Mouse (Mus musculus) myocyte (in vitro differentiated cells): ENCODE results near the gene Cgas.

Experiments
- CEBPB ChIP-seq: IDR thresholded peaks from 2 replicates; pipeline ENCODE4 v1.6.1; 2011; ENCODE audit warnings: mild to moderate bottlenecking, moderate library complexity; ENCODE audit not compliant: poor library complexity, insufficient read depth, severe bottlenecking
- E2F4 ChIP-seq: IDR thresholded peaks from one replicate; pipeline ENCODE4 v1.6.1; 2011; ENCODE audit warnings: mild to moderate bottlenecking, control low read depth, moderate library complexity; ENCODE audit not compliant: insufficient read depth
- MAX ChIP-seq: IDR thresholded peaks from one replicate; pipeline ENCODE4 v1.6.1; 2011; ENCODE audit warnings: low read depth, mild to moderate bottlenecking, control low read depth
- MYOD1 ChIP-seq, 3 experiments: IDR thresholded peaks; one replicate each; pipeline ENCODE4 v1.6.1; 2011; ENCODE audit warnings: control low read depth in 2 of 3, low read depth in 2 of 3, mild to moderate bottlenecking in 2 of 3, moderate library complexity in 1 of 3; ENCODE audit not compliant: insufficient read length in 2 of 3, control insufficient read depth in 1 of 3
- MYOG ChIP-seq, 3 experiments: IDR thresholded peaks; one replicate each; pipeline ENCODE4 v1.6.1; 2011; ENCODE audit warnings: control low read depth in 2 of 3, low read depth in 2 of 3, mild to moderate bottlenecking in 2 of 3; ENCODE audit not compliant: insufficient read length in 2 of 3, control insufficient read depth in 1 of 3, insufficient read depth in 1 of 3
- POLR2A ChIP-seq: IDR thresholded peaks from one replicate; pipeline ENCODE4 v1.6.1; 2011; ENCODE audit warnings: low read depth, mild to moderate bottlenecking, control low read depth, moderate library complexity; ENCODE audit not compliant: insufficient read length
- POLR2AphosphoS2 ChIP-seq: IDR thresholded peaks from one replicate; pipeline ENCODE4 v1.6.1; 2011; ENCODE audit warnings: low read depth, control low read depth; ENCODE audit not compliant: insufficient read length
- SRF ChIP-seq: IDR thresholded peaks from one replicate; pipeline ENCODE4 v1.6.1; 2011; ENCODE audit warnings: low read depth; ENCODE audit not compliant: control insufficient read depth, insufficient read length
- TCF12 ChIP-seq: IDR thresholded peaks from one replicate; pipeline ENCODE4 v1.6.1; 2011; ENCODE audit warnings: mild to moderate bottlenecking, control low read depth; ENCODE audit not compliant: poor library complexity, insufficient read depth, severe bottlenecking
- TCF3 ChIP-seq: IDR thresholded peaks from one replicate; pipeline ENCODE4 v1.6.1; 2011; ENCODE audit warnings: low read depth, control low read depth; ENCODE audit not compliant: insufficient read length
- USF1 ChIP-seq: IDR thresholded peaks from one replicate; pipeline ENCODE4 v1.6.1; 2011; ENCODE audit warnings: low read depth, mild to moderate bottlenecking, control low read depth, moderate library complexity

DNA sequence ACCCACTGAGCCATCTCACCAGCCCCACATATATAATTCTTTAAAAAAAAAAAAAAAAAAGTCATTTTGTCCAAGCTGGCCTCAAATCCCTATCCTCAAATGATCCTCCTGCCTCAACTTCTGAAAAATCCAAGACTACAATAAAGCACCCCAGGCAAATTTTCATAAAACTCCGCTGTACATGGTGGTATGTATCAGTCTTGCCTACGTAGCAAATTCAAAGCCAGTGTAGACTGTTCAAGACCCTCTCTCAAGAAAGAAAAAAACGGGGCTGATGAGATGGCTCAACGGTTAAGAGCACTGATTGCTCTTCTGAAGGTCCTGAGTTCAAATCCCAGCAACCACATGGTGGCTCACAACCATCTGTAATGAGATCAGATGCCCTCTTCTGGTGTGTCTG is 32.8 kb upstream of the Cgas start:
- TF ChIP-seq USF1 (no peak), E2F4 (no peak), TCF12 (no peak), MAX (no peak), POLR2A (no peak), TCF3 (no peak), MYOD1 (IDR thresholded peaks at IDR 0.05; ENCODE audit: control insufficient read depth in 1 of 3, insufficient read length in 2 of 3, low read depth in 2 of 3) (no peak), CEBPB (no peak), SRF (no peak), POLR2AphosphoS2 (no peak), MYOG (IDR thresholded peaks at IDR 0.05; ENCODE audit: control insufficient read depth in 1 of 3, insufficient read depth in 1 of 3, insufficient read length in 2 of 3, low read depth in 2 of 3) (no peak)
